Mouse (Mus musculus): Measurements from ENCODE around the gene Commd7. TPM values are rescaled to one million over a fixed set of nuclear protein-coding genes. Genes with fewer than 3 reads are reported as not detected.

Commd7 gene
- total RNA-seq, 2 experiments from 2014 or later = 11.0 to 12.2 TPM

GRCm38 (mm10) chr2:153632871-153633226 lies 268 bp upstream of the Commd7 start:
- intact Hi-C loops (cut with DNase I) = loop anchor here (1.0 kb wide), 1 partner anchor 16 kb away; the partner anchor contains the start of gene Dnmt3b
- DNase-seq = no peak

GRCm38 (mm10) chr2:153630950-153631349 lies 1.6 kb downstream of the Commd7 start:
- intact Hi-C loops (cut with DNase I) = no loop called here
- DNase-seq = no peak

- DNase-seq = no peak
- intact Hi-C loops (cut with DNase I) = no loop called here
Measured at GRCm38 (mm10) chr2:153622449-153622848, 10.1 kb downstream of the Commd7 start.

- intact Hi-C loops (cut with DNase I) = no loop called here
- no peak for DNase-seq
Measured at GRCm38 (mm10) chr2:153618889-153619288, 13.7 kb downstream of the Commd7 start.

GRCm38 (mm10) chr2:153618439-153618838 lies 14.1 kb downstream of the Commd7 start:
- DNase-seq = no peak
- intact Hi-C loops (cut with DNase I) = no loop called here

DNA sequence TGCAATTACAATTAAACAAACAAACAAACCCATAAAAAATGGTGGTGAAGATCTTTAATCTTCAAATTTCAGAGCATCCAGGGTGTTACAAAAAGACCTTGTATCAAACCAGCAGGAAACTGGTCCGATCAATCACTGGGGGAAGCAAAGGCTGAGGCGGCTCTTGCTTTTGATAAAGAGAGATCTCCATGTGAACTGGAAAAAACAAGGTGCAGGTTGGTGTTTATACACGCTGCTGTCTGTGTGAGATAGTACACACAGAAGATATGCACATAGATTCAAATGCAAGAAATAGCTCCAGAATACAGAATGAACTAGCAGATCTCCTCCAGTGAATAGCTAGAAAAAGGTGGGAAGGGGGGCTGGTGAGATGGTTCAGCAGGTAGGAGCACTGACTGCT lies 15.7 kb downstream of the Commd7 start:
- intact Hi-C loops (cut with DNase I) = no loop called here
- no peak for DNase-seq

- no peak for DNase-seq
- intact Hi-C loops (cut with DNase I) = no loop called here
Measured at GRCm38 (mm10) chr2:153612594-153613281, 19.8 kb downstream of the Commd7 start.

DNA sequence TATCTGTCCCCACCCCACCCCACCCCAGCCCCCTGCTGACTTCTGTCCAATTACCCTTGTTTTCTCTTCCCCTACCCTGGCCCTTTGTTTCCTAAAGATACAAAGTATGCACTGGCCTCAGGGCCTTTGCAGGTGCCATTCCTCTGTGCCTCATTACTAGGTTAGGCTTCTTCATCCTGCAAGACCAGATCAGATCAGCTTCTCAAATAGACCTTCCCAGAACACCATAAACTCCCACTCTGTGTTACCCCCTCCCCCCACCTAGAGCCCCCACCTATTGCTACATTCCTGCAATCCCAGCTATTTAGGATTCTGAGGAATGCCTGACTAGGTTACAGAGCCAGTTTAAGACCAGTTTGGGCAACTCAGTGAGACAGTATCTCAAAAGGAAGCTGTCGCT lies 20.8 kb downstream of the Commd7 start:
- intact Hi-C loops (cut with DNase I) = no loop called here
- no peak for DNase-seq

DNA sequence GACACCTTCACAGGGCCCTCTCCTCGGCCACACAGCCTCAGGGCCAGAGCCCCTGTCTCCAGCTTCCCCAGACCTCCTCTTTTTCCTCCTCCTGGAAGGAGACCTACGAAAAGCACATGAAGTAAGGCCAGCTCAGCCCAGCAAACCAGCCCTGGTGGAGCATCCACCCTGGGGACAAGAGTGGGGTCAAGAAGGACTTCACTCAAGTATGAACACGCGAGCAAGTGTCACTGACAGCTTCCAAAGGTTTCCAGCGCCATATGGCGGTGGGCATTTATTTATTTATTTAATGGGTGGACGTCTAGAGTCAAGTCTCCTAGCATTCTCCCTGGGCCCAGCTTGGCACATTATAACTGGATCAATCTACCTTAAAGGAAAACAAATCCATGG lies 21.3 kb downstream of the Commd7 start:
- intact Hi-C loops (cut with DNase I) = no loop called here
- DNase-seq = no peak

DNA sequence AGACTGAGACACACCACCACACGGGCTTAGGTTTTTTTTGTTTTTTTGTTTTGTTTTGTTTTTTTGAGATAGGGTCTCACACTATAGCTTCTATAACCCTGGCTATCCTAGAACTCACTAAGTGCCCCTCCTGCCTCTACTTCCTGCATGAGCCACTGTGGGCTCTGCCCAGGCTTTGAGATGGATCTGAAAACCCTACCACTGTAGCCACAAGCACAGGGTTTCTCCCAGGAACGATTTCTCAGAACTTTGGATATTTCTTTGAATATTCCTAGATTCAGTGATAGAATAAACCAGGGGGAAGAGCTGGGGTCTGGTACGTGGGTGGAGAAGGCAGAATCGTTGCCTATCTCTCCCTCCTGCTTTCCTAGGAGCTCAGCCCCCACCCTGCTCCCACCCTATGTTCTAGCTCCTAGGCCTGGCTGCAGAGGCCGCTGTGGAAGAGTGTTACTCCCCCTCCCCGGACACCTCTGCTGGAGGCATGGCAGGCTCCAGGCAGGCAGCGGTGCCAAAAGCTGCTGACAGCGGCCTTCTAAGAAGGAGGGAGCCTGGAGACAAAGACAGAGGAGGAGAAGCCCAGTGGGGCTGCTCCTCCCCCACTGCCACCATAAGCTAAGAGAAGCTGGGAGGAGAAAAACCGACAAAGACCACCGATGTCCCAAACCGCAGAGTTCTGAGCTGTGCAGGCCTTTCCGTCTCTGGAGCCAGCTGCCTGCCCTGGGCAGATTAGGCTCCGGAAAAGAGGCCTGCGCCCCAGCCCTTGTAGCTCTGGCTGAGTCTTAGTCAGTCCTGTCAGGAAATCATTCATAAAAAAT lies 21.9 kb downstream of the Commd7 start:
- intact Hi-C loops (cut with DNase I) = no loop called here
- no peak for DNase-seq

GRCm38 (mm10) chr2:153609548-153609947 lies 23.0 kb downstream of the Commd7 start:
- intact Hi-C loops (cut with DNase I) = no loop called here
- DNase-seq = peak; percentile 84 to 90

GRCm38 (mm10) chr2:153609058-153609457 lies 23.5 kb downstream of the Commd7 start:
- DNase-seq = no peak
- intact Hi-C loops (cut with DNase I) = no loop called here

GRCm38 (mm10) chr2:153607870-153608515 lies 24.6 kb downstream of the Commd7 start:
- intact Hi-C loops (cut with DNase I) = no loop called here
- peak; percentile 44 to 50 for DNase-seq

- intact Hi-C loops (cut with DNase I) = no loop called here
- no peak for DNase-seq
Measured at GRCm38 (mm10) chr2:153606421-153606820, 26.2 kb downstream of the Commd7 start.

- DNase-seq = no peak
- intact Hi-C loops (cut with DNase I) = no loop called here
Measured at GRCm38 (mm10) chr2:153603724-153604123, 28.9 kb downstream of the Commd7 start.

DNA sequence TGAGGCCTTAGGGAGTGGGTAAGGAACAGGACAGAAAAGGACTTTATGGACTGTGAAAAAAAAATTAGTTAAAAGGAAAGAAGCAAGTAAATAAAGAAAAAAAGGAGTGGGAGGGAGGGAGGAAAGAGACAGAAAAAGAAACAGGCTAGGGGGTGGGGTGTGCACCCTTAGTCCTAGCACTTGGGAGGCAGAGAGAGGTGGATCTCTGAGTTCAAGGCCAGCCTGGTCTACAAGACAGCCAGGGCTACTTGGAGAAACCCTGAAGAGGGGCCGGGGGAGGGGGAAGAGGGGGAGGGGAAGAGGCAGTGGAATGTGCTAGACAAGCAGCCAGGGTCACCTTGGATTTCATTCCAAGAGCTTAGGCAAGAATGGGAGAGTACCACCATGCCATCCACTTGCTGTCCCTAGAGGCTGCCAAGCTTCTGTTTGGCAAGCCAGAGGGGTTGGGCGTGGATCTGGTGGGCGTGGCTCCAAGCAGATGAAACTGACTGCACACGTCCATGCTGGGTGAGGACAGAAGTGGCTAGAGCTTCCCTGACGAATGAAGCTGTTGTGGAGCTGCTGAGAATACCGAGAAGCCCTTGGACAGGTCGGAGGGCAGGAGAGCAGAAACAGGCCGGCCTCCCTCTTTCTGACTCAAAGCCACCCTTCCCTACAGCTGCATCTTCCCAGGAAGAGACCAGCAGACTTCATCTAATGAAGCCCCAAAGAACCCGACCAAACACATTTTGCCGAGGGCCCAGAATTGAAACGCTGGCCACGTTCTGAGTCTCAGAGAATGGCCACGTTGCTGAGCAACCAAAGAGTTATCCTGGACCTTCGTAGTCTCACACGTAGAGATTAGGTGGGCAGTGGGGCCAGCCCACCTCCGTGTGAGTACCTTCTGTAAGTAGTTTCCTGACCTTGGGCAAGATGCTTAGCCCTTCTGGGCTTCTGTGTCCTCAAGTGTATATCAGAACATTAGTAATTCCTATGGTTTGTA lies 31.6 kb downstream of the Commd7 start:
- peak; percentile 44 for DNase-seq
- intact Hi-C loops (cut with DNase I) = no loop called here

DNA sequence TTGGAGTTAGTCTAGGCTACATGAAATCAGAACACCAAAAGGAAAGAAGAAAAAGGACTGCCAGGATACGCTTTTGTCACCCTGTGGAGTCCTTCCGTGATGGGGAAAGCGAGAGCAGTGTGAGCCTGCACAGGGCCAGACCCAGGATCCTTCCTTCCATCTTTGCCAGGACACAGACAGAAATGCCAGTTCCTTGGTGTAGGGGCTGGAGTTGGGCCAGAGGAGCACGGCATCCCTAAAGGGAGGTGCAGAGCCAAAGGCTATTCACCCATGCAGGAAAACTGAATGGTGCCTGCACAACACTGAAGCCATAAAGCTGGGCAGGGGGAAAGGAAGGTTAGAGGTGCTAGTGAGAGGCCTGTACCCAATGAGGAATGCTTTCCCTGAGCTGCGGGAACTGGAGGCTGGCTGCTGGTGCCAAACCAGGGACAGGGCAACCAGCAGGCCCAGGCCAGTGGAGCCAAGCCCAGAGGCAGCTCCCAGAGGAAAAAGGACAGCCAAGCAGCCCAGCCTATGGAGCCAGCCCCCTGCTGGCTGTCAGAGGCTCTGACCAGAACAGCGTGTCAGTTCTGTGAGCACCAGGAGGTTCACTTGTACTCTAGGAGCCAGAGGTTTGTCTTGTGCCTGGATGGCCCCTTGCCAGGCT lies 32.4 kb downstream of the Commd7 start:
- intact Hi-C loops (cut with DNase I) = no loop called here
- DNase-seq = peak; percentile 45 to 50

DNA sequence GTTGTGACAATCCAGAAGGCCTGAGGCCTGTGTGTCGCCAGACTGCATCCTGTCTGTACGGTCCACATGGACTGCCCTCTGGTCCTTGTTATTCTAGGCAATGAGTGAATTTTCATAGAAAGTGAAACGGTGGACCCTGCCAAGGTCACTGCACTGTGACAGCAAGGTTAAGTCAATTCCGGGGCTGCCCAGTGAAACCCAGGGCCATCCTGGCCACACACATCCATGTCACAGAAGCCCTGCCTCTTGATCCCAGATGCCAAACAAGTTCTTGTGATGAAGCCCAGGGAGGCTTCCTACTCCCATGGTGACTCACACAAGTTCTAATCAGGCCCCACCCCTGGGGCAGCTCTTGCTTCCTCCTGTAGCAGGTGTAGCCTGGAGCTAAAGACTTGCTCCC lies 35.0 kb downstream of the Commd7 start:
- intact Hi-C loops (cut with DNase I) = no loop called here
- no peak for DNase-seq

DNA sequence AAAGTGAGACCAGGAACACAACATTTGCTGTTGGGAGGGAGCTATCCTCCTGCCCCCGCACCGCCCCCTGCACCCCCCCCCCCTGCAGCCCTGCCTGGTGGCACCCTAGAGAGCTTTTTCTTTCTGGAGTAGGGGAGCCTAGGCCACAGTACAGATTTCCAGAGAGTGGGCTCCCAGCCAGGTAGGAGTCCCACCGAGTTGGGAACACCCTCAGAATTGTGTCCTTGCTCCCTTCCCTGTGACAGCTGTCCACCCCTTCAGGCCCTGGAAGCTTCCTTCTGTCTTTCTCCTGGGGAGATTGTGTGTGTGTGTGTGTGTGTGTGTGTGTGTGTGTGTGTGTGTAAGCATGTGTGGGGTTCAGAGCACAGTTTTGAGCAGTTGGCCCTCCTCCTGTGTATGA lies 35.6 kb downstream of the Commd7 start:
- intact Hi-C loops (cut with DNase I) = no loop called here
- no peak for DNase-seq

GRCm38 (mm10) chr2:153594998-153595397 lies 37.6 kb downstream of the Commd7 start:
- no peak for DNase-seq
- intact Hi-C loops (cut with DNase I) = no loop called here

Data from heart, postnatal 36 days (tissue).